Mouse (Mus musculus): ENCODE measurements around the gene Palld. TPM values are rescaled to one million over a fixed set of nuclear protein-coding genes. Genes with fewer than 3 reads are reported as not detected.

Palld gene
- total RNA-seq, 2 experiments from 2014 or later, result 311 to 316 TPM

- no peak for DNase-seq
These were observed 276.1 kb downstream of the Palld start for GRCm38 (mm10) chr8:61626246-61626952.

GRCm38 (mm10) chr8:61625656-61626210, 276.8 kb downstream of the Palld start:
- no peak for DNase-seq

- no peak for DNase-seq
These were observed 278.7 kb downstream of the Palld start for GRCm38 (mm10) chr8:61623485-61624417.

GRCm38 (mm10) chr8:61621300-61621699, 281.2 kb downstream of the Palld start:
- DNase-seq, result no peak

- DNase-seq, result no peak
These were observed 284.8 kb downstream of the Palld start for GRCm38 (mm10) chr8:61617651-61618050.

DNA sequence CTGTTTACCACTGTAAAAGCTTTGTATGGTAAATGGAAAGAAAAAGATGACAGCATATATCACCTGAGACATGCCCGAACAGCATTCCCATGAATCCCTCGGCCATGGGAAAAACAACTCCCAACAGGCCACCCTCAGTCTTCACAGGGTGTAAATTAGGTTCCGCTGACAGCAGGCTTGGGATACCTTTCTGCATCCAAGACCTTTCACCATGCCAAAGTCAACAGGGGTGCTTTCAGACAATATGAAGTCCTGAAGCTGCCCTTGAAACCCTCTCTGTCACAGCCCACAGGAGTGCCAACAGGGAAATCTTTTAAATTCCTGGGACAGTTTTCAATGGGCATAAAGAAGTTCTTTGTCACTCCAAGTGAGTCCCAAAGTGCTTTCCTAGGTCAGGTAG, 285.4 kb downstream of the Palld start:
- no peak for DNase-seq

- no peak for DNase-seq
These were observed 286.5 kb downstream of the Palld start for GRCm38 (mm10) chr8:61615711-61616697.

- no peak for DNase-seq
These were observed 290.7 kb downstream of the Palld start for GRCm38 (mm10) chr8:61611741-61612140.

GRCm38 (mm10) chr8:61611077-61611476, 291.4 kb downstream of the Palld start:
- DNase-seq, result no peak

DNA sequence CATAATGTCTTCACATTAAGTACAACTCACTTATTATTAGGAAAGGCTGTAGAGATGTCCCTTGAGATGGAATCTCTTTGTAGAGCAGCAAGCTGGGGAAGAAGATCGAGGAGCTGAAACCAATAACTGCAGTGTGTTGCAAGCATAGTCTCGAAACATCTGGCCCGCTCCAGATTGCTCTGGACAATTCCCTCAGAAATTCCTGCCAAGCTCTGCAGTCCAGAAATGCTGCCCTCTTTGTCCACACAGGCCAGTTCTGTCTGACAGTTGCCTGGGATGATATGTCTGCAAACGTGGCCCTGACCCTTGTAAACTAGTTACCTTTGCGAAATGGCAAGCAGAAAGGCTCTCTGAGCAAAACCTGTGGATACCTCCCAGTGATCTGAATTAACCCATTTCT, 291.9 kb downstream of the Palld start:
- no peak for DNase-seq

GRCm38 (mm10) chr8:61607463-61607813, 295.1 kb downstream of the Palld start:
- no peak for DNase-seq

DNA sequence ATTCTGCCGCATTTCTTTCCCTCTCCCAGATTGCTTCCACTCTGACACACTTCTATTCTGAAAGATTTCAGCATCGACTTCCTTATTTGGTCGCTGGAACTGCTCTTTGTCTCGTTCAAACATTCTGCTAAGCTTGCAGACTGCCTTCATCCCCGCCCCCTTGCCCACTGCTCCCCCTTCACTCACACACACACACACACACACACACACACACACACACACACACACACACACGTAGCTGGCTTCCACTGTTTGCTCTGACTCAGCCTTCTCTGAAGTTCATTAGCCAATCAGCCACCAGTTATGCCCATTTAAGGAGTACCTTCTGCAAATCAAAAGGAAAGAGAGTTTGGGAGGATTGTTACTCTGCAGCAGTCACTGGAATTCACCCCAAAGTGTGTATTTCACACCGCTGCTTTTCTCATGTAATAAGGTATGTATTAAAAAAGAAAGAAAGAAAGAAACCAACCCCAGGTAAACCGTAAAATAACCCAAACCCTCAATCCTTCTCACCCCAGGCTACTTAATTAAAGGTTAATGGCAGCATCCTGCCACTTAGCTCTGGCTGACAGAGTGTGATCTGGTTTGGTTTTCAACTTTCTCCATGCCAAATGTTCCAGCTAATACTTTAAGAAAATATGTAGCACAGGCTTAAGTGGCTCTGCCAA, 295.6 kb downstream of the Palld start:
- peak; percentile 70 for DNase-seq

- no peak for DNase-seq
These were observed 297.6 kb downstream of the Palld start for GRCm38 (mm10) chr8:61604871-61605270.

- no peak for DNase-seq
These were observed 305.6 kb downstream of the Palld start for GRCm38 (mm10) chr8:61596889-61597288.

GRCm38 (mm10) chr8:61591446-61591845, 311.0 kb downstream of the Palld start:
- DNase-seq, result peak; percentile 35

DNA sequence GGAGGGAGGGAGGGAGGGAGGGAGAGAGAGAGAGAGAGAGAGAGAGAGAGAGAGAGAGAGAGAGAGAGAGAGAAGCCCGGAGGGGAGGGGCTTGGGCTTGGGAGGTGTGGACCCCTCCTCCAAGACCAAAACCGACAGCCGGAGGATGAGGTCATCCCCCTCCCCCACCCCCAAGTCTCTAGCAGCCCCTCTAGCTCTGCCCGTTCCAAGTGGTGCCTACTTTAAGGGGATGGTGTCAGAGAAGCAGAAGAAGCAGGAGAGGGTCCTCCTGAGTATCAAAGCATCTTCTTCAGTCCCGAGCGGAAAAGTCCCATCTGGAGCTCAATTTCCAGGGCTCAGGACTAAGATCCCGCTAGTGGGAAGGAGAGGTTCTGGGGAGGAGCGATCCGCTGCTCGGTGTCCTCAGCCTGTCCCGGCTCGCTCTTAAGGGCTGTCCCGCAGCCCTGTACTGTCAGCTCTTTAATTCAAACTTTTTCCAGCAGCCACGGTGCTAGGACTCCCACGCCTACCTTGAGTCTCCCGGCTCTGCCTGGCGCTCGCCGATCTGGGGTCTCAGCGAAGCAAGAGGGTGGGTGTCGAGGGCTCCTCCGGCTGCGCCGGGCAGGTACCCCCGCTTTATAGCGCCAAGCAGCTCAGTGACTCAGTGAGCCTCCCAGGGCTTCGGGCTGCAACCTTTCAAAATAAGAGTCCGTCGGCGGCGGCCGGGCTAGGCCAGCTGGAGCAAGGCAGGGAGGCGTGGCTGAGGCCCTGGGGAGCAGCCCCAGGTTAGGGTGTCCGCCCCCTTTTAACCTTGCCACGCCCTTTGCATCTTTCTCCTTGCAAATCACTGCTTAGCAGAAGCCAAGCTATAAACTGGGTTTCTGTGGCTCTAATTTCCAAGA, 311.7 kb downstream of the Palld start:
- DNase-seq, result peak; percentile 89

DNA sequence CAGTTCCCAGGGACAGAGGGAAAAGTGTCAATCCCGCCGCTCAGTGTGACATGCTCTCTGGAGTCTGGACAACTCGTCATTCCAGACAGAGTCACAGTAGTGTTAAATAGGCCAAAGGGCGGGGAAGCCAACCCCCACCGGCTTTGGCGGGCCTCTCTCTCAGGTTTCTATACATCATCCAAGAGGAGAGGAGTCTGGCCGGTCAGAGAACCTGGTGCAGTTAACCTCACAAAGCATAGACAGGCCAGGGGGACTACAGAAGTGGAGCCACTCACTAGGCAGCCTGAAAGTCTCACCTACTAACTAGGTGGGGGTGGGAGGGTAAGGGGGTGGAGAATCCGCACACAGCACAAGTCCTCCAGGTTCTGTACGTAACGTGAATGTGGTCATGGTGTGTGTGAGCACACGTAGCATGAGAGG, 312.5 kb downstream of the Palld start:
- DNase-seq, result peak; percentile 48

GRCm38 (mm10) chr8:61588336-61588735, 314.2 kb downstream of the Palld start:
- DNase-seq, result no peak

DNA sequence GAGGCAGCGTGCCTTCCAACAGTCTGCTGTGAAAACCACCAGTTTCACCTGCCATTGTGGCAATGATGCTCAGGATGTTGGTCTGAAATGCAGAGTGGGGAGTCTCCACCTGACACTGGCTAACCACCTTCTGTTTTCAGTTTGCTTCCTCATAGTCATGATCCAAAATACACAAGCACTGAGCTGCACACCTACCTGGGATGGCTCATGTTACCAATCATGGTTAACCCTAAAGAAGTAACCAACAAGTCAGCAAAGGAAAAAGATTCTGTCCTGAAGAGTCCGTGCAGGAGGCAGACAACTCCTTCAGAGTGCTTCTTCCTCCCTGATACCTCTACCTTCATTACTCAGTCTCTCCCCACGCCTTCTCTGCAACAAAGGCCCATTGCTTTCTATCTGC, 314.8 kb downstream of the Palld start:
- no peak for DNase-seq

- DNase-seq, result no peak
These were observed 316.0 kb downstream of the Palld start for GRCm38 (mm10) chr8:61586529-61586928.
